Mouse (Mus musculus) spleen, adult 12 weeks (tissue): Measurements from ENCODE around the gene Pax8.

Source experiments
- DNase-seq: peaks from one replicate; pipeline ENCODE4 v3.0.0; 2022; ENCODE audit warnings: low spot score

The Pax8 gene

DNA sequence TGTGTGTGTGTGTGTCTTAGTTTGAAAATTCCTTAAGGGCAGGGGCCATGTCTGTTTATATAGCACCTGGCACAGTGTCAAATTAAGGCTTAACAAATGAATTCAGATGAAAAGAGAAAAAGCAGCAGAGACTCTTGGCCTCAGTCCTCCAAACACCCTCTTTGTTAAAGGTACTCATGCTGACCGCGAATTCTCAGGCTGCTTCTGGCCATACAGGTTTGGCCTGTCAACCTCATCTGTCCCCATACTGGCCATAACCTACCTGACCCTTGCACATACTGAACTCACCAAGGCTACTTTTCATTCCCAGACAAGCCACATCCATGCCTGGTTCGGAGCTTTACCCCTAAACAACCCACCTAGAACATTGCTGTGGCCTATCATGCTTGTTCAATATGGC lies 62.2 kb downstream of the Pax8 start:
- DNase-seq: no peak

DNA sequence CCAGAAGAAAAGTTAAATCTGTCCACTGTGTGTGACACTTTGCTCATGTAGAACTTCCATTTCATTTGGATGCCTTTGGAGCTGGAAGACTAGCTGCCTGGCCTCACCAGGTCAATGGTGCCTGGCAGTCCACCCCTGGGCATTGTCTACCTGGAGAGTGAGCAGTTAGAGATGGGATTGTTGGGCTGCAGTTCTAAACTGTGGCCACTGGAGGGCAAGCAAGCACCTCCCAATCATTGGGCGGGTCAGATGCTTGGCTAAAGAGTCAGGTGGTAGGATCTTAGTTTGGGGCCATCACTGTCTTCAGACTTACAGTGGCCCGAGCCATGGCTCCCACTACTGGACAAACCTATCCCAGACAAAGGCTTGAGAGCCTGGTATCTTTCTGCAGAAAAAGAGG lies 66.2 kb downstream of the Pax8 start:
- DNase-seq: peak; percentile 12

DNA sequence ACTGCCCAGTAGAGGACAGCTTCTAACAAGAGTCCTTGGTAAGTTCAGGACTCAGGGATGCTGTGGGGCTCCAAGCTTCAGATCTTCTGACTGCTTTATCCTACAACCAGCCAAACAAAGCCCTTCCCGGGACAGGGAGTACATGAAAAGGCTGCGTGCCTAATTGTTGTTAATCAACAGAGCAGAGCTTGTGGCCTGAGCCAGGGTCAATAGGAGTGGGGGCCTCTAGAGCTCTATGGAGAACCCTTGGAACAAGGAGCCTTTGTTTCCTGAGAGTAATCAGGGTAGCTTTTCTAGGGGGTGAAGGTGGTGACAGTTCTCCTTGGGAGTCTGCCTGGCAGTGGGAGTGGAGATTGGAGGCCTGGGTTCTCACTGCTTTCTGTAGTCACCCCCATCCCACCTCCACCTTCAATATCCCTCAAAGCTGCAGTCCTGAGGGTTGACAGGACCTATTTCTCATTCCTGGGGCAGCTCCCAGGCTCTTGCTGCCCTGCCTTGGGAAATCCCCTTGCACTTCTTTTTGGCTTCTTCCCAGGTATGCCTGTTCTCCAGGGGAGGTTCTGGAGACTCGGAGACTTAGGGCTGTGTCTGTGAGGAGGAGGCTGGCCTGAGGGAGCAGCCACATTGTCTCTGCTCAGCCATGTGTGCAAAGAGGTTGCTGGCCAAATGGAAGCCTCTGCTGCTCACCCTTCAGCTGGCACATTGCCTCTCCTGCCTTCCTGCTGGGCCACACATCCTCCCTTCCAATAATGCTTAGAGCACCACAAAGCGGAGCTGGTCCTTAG lies 67.5 kb downstream of the Pax8 start:
- no peak for DNase-seq

DNA sequence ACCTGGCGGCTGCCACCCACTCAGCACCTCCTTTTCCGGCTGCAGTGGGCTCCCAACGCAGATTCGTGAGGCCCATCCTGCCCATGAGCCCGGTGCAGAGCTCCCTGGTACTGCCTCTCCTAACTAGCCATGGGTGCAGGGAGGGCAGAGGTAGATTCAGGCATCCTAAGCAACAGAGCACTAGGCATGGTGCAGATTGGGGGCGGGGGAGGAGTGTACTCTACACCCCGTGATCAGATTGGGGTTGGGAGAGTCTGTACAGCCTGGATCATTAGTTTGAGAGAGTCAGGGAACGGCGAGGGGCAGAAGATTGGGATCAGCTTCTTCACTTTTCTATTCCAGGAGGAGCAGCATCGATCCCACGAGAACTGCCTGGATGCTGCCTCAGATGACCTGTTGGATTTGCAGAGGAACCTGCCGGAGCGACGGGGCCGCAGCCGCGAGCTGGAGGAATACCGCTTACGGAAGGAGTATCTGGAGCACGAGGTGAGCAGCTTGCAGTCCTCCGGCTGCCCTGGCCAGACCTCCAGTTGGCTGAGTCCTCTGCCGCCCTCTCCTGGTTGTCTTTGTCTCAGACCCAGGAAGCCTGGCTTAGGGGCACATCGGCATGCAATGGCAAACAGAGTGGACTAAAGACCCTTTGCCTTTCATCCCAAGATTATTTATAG lies 69.9 kb downstream of the Pax8 start:
- peak; percentile 32 for DNase-seq

GRCm38 (mm10) chr2:24400711-24401110 lies 74.7 kb downstream of the Pax8 start:
- no peak for DNase-seq

- DNase-seq: no peak
Observed at GRCm38 (mm10) chr2:24397115-24397514, 78.3 kb downstream of the Pax8 start.

- no peak for DNase-seq
Observed at GRCm38 (mm10) chr2:24393251-24393650, 82.1 kb downstream of the Pax8 start.

DNA sequence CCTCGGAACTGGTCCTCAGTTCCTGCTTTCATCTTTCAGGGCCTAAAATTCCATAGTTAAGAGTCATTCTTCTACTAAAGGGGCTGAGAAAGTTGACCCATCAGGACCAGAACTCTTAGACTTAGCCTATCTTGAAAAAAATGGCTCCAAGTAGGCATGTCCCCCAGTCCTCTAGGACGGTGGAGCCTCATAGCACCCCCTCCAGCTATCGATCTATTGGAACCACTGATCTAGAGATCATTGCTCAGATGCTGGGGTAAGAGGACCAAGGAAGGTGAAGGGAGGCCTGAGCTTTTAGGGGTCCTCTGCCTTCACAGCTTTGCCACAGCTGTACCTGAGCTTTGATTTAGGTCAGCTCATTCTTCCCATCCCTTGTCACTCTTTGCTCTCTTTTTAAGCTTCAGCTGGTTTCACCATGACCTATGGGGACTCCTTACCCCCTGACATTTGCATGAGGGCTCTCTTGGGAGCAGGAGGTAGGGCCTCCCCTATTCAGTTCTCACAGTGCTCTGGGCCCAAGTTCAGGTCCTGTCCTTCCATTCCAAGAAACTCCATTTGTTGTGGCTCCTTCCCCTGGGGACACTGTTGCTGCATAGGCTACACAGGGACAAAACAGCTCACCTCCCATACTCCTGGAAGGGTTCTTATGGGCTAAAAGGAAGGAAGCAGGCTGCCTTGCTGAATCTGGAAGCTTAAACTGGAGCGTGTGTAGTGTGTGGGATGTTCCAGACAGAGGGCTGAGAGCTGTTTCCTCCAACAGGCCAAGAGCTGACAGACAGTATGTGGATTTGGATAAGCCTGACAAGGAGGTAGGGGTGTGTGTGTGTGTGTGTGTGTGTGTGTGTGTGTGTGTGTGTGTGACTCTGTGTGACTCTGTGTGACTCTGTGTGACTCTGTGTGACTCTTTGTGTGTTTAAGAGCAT lies 87.8 kb downstream of the Pax8 start:
- no peak for DNase-seq

GRCm38 (mm10) chr2:24386964-24387320 lies 88.5 kb downstream of the Pax8 start:
- no peak for DNase-seq

GRCm38 (mm10) chr2:24386158-24386963 lies 89.0 kb downstream of the Pax8 start:
- peak; percentile 43 for DNase-seq

GRCm38 (mm10) chr2:24385111-24385961 lies 90.1 kb downstream of the Pax8 start:
- DNase-seq: peak; percentile 66

DNA sequence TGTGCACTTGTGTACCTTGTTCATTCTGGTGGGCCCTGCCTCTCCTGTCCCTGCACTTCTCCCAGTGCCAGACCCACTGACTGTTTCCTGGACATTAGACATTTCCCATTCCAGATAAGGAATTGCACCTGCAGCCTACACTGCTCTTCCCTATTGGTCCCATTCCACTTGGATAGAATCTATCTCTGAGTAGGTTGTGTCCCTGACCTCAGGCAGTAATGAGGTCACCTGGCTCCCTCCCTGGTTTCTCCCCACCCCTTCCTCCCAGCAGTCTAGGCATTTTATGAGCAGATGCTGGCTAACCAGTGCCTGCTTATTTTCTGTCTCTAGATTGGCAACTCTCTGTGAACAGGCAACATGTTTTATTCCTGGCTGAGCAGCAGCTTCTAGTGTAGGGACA lies 91.0 kb downstream of the Pax8 start:
- DNase-seq: no peak

DNA sequence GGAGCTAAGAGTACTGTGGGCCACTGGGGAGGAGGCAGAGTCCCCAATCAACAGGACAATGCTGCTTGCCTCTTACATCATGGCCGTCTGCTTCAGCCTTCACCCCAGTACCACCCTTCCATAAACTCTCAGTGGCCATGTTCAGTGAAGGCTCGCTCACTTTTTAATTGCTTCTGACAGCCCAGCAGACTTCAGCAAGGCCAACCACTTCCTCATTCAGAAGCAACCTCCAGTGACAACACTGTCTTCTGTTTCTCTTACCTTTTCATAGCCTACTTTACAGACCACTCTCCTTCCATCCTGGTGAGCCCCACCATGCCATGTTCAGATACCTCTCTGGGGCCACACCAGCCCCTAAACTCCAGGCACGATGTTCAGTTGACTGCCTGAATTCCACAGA lies 91.8 kb downstream of the Pax8 start:
- DNase-seq: no peak

GRCm38 (mm10) chr2:24382456-24383230 lies 92.8 kb downstream of the Pax8 start:
- no peak for DNase-seq

- DNase-seq: no peak
Observed at GRCm38 (mm10) chr2:24378747-24379450, 96.5 kb downstream of the Pax8 start.
